Mouse (Mus musculus): ENCODE data around the gene Rpl32. TPM values are rescaled to one million over a fixed set of nuclear protein-coding genes. Genes with fewer than 3 reads are reported as not detected.
A peak's percentile ranks its signal among the peaks of the same experiment; 100 is the strongest.

Rpl32 gene
- polyA plus RNA-seq, 1 experiment, result 4,367 TPM

GRCm38 (mm10) chr6:115775838-115776237 is 32.7 kb downstream of the Rpl32 start:
- Histone ChIP-seq H3K4me3 (peak overlapping the region; percentile 42), H3K4me2 (ENCODE audit: low read depth) (peak overlapping the region; percentile 91), H3K27me3 (ENCODE audit: control insufficient read depth, insufficient read depth, insufficient read length) (no peaks in the 10 kb centered on the region), H3K36me3 (ENCODE audit: control insufficient read depth, insufficient read depth) (no peaks in the 10 kb centered on the region), H3ac (ENCODE audit: control insufficient read depth, insufficient read length) (no peak overlapping the region), H3K79me2 (ENCODE audit: control insufficient read depth, insufficient read depth) (peaks cover 20% of the 10 kb centered on the region)
- TF ChIP-seq SRF (IDR thresholded peaks at IDR 0.05; ENCODE audit: control insufficient read depth, insufficient read length, low read depth) (no peak), POLR2A (IDR thresholded peaks at IDR 0.05; ENCODE audit: insufficient read length, low read depth) (peak; percentile 40), TCF12 (IDR thresholded peaks at IDR 0.05; ENCODE audit: insufficient read depth, poor library complexity, severe bottlenecking) (peak; percentile 61), USF1 (IDR thresholded peaks at IDR 0.05; ENCODE audit: low read depth) (peak; percentile 72), CEBPB (IDR thresholded peaks at IDR 0.05; ENCODE audit: insufficient read depth, poor library complexity, severe bottlenecking) (no peak), MYOD1 (IDR thresholded peaks at IDR 0.05; ENCODE audit: control insufficient read depth in 1 of 3, insufficient read length in 2 of 3, low read depth in 2 of 3) (peak; percentile 40 to 95 (median 91)), TCF3 (IDR thresholded peaks at IDR 0.05; ENCODE audit: insufficient read length, low read depth) (peak; percentile 65), MYOG (IDR thresholded peaks at IDR 0.05; ENCODE audit: control insufficient read depth in 1 of 3, insufficient read depth in 1 of 3, insufficient read length in 2 of 3, low read depth in 2 of 3) (peak; percentile 71 to 94 (median 87))

- H3K27me3 ChIP-seq (ENCODE audit: control insufficient read depth, insufficient read depth, insufficient read length), result no peaks in the 10 kb centered on the region
- peak within 1 kb of the TSS; percentile 42 for H3K4me3 ChIP-seq
- peak within 1 kb of the TSS; percentile 91 for H3K4me2 ChIP-seq (ENCODE audit: low read depth)
- peak within 1 kb of the TSS; percentile 41 for H3ac ChIP-seq (ENCODE audit: control insufficient read depth, insufficient read length)
- H3K79me2 ChIP-seq (ENCODE audit: control insufficient read depth, insufficient read depth), result peaks cover 16% of the 10 kb centered on the region
- TF ChIP-seq MYOG (IDR thresholded peaks at IDR 0.05; ENCODE audit: control insufficient read depth in 1 of 3, insufficient read depth in 1 of 3, insufficient read length in 2 of 3, low read depth in 2 of 3), result no peak
- peak; percentile 32 for TF ChIP-seq POLR2A (IDR thresholded peaks at IDR 0.05; ENCODE audit: insufficient read length, low read depth)
- H3K36me3 ChIP-seq (ENCODE audit: control insufficient read depth, insufficient read depth), result no peaks in the 10 kb centered on the region
Measured at GRCm38 (mm10) chr6:115774501-115774921, 34.0 kb downstream of the Rpl32 start, which contains the start of gene Cand2. Cand2 (plus strand) TSS chr6:115774538.

GRCm38 (mm10) chr6:115773966-115774413 is 34.6 kb downstream of the Rpl32 start:
- H3K4me3 ChIP-seq, result peak overlapping the region; percentile 42

GRCm38 (mm10) chr6:115772604-115773003 is 35.9 kb downstream of the Rpl32 start:
- no peak overlapping the region for H3ac ChIP-seq (ENCODE audit: control insufficient read depth, insufficient read length)
- H3K4me2 ChIP-seq (ENCODE audit: low read depth), result no peak overlapping the region
- H3K27me3 ChIP-seq (ENCODE audit: control insufficient read depth, insufficient read depth, insufficient read length), result no peaks in the 10 kb centered on the region
- no peak overlapping the region for H3K4me3 ChIP-seq
- peaks cover 12% of the 10 kb centered on the region for H3K79me2 ChIP-seq (ENCODE audit: control insufficient read depth, insufficient read depth)
- no peak for TF ChIP-seq POLR2AphosphoS2 (IDR thresholded peaks at IDR 0.05; ENCODE audit: insufficient read length, low read depth)
- TF ChIP-seq SRF (IDR thresholded peaks at IDR 0.05; ENCODE audit: control insufficient read depth, insufficient read length, low read depth), result no peak
- TF ChIP-seq CEBPB (IDR thresholded peaks at IDR 0.05; ENCODE audit: insufficient read depth, poor library complexity, severe bottlenecking), result no peak
- TF ChIP-seq USF1 (IDR thresholded peaks at IDR 0.05; ENCODE audit: low read depth), result no peak
- no peak for TF ChIP-seq TCF3 (IDR thresholded peaks at IDR 0.05; ENCODE audit: insufficient read length, low read depth)
- no peak for TF ChIP-seq MYOD1 (IDR thresholded peaks at IDR 0.05; ENCODE audit: control insufficient read depth in 1 of 3, insufficient read length in 2 of 3, low read depth in 2 of 3)
- no peak for TF ChIP-seq MAX (IDR thresholded peaks at IDR 0.05; ENCODE audit: low read depth)
- H3K36me3 ChIP-seq (ENCODE audit: control insufficient read depth, insufficient read depth), result no peaks in the 10 kb centered on the region

More at GRCm38 (mm10) chr6:115773966-115774413, 34.6 kb downstream of the Rpl32 start:
- Histone ChIP-seq H3K79me2 (ENCODE audit: control insufficient read depth, insufficient read depth) (peaks cover 16% of the 10 kb centered on the region), H3K36me3 (ENCODE audit: control insufficient read depth, insufficient read depth) (no peaks in the 10 kb centered on the region), H3K4me2 (ENCODE audit: low read depth) (peak overlapping the region; percentile 74), H3ac (ENCODE audit: control insufficient read depth, insufficient read length) (peak overlapping the region; percentile 41), H3K27me3 (ENCODE audit: control insufficient read depth, insufficient read depth, insufficient read length) (no peaks in the 10 kb centered on the region)
- TF ChIP-seq MAX (IDR thresholded peaks at IDR 0.05; ENCODE audit: low read depth) (no peak), USF1 (IDR thresholded peaks at IDR 0.05; ENCODE audit: low read depth) (no peak), MYOD1 (IDR thresholded peaks at IDR 0.05; ENCODE audit: control insufficient read depth in 1 of 3, insufficient read length in 2 of 3, low read depth in 2 of 3) (no peak)

GRCm38 (mm10) chr6:115772201-115772600 is 36.3 kb downstream of the Rpl32 start:
- no peak overlapping the region for H3ac ChIP-seq (ENCODE audit: control insufficient read depth, insufficient read length)
- no peaks in the 10 kb centered on the region for H3K36me3 ChIP-seq (ENCODE audit: control insufficient read depth, insufficient read depth)
- peaks cover 12% of the 10 kb centered on the region for H3K79me2 ChIP-seq (ENCODE audit: control insufficient read depth, insufficient read depth)
- no peaks in the 10 kb centered on the region for H3K27me3 ChIP-seq (ENCODE audit: control insufficient read depth, insufficient read depth, insufficient read length)
- TF ChIP-seq MAX (IDR thresholded peaks at IDR 0.05; ENCODE audit: low read depth) (no peak), USF1 (IDR thresholded peaks at IDR 0.05; ENCODE audit: low read depth) (no peak), POLR2A (IDR thresholded peaks at IDR 0.05; ENCODE audit: insufficient read length, low read depth) (no peak), SRF (IDR thresholded peaks at IDR 0.05; ENCODE audit: control insufficient read depth, insufficient read length, low read depth) (no peak), REST (IDR thresholded peaks at IDR 0.05; ENCODE audit: insufficient read depth, insufficient read length) (no peak), TCF12 (IDR thresholded peaks at IDR 0.05; ENCODE audit: insufficient read depth, poor library complexity, severe bottlenecking) (no peak), MYOD1 (IDR thresholded peaks at IDR 0.05; ENCODE audit: control insufficient read depth in 1 of 3, insufficient read length in 2 of 3, low read depth in 2 of 3) (no peak), CEBPB (IDR thresholded peaks at IDR 0.05; ENCODE audit: insufficient read depth, poor library complexity, severe bottlenecking) (no peak), MYOG (IDR thresholded peaks at IDR 0.05; ENCODE audit: control insufficient read depth in 1 of 3, insufficient read depth in 1 of 3, insufficient read length in 2 of 3, low read depth in 2 of 3) (no peak), E2F4 (IDR thresholded peaks at IDR 0.05; ENCODE audit: insufficient read depth) (no peak), TCF3 (IDR thresholded peaks at IDR 0.05; ENCODE audit: insufficient read length, low read depth) (no peak), POLR2AphosphoS2 (IDR thresholded peaks at IDR 0.05; ENCODE audit: insufficient read length, low read depth) (no peak)
- H3K4me2 ChIP-seq (ENCODE audit: low read depth), result no peak overlapping the region
- H3K4me3 ChIP-seq, result no peak overlapping the region

Data from myocyte (in vitro differentiated cells).